Mouse (Mus musculus): ENCODE results near the gene Ier5l.
A peak's percentile ranks its signal among the peaks of the same experiment; 100 is the strongest.

Ier5l gene

GRCm38 (mm10) chr2:30474039-30474438 is at the start of gene Ier5l:
Gene Ier5l (minus strand): TSS chr2:30474219.
- peak; percentile 89 for DNase-seq (ENCODE audit: low read depth, low spot score)
- Histone ChIP-seq H3K36me3 (ENCODE audit: control insufficient read depth, insufficient read depth, low read length, poor library complexity, severe bottlenecking) (no peaks in the 10 kb centered on the region), H3K27me3 (ENCODE audit: control insufficient read depth, insufficient read depth, low read length, poor library complexity, severe bottlenecking) (no peaks in the 10 kb centered on the region)

DNA sequence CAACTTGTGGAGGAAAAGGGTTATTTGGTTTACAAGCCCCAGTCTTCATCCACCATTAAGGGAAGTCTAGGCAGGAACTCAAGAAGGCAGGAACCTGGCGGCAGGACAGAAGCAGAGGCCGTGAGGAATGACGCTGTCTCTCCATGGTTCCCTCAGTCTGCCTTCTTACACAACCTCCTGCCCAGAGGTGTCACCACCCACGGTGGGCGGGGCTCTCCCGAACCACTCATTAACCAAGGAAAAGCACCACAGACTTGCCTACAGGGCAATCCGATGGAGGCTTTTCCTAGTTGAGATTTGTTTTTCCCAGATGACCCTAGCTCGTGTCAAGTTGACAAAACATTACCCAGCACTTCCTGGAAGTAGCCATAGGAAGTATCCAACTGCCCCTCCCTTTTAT is 49.7 kb upstream of the Ier5l start:
- H3K36me3 ChIP-seq (ENCODE audit: control insufficient read depth, insufficient read depth, low read length, poor library complexity, severe bottlenecking) = no peaks in the 10 kb centered on the region
- no peak for DNase-seq (ENCODE audit: low read depth, low spot score)
- no peaks in the 10 kb centered on the region for H3K27me3 ChIP-seq (ENCODE audit: control insufficient read depth, insufficient read depth, low read length, poor library complexity, severe bottlenecking)

- no peaks in the 10 kb centered on the region for H3K27me3 ChIP-seq (ENCODE audit: control insufficient read depth, insufficient read depth, low read length, poor library complexity, severe bottlenecking)
- H3K36me3 ChIP-seq (ENCODE audit: control insufficient read depth, insufficient read depth, low read length, poor library complexity, severe bottlenecking) = no peaks in the 10 kb centered on the region
These were observed 36.8 kb upstream of the Ier5l start for GRCm38 (mm10) chr2:30510711-30511380.

GRCm38 (mm10) chr2:30507138-30507727 is 33.2 kb upstream of the Ier5l start:
- Histone ChIP-seq H3K27me3 (ENCODE audit: control insufficient read depth, insufficient read depth, low read length, poor library complexity, severe bottlenecking) (no peaks in the 10 kb centered on the region), H3K36me3 (ENCODE audit: control insufficient read depth, insufficient read depth, low read length, poor library complexity, severe bottlenecking) (no peaks in the 10 kb centered on the region)
- no peak for DNase-seq (ENCODE audit: low read depth, low spot score)

More at GRCm38 (mm10) chr2:30510711-30511380, 36.8 kb upstream of the Ier5l start:
- no peak for DNase-seq (ENCODE audit: low read depth, low spot score)

DNA sequence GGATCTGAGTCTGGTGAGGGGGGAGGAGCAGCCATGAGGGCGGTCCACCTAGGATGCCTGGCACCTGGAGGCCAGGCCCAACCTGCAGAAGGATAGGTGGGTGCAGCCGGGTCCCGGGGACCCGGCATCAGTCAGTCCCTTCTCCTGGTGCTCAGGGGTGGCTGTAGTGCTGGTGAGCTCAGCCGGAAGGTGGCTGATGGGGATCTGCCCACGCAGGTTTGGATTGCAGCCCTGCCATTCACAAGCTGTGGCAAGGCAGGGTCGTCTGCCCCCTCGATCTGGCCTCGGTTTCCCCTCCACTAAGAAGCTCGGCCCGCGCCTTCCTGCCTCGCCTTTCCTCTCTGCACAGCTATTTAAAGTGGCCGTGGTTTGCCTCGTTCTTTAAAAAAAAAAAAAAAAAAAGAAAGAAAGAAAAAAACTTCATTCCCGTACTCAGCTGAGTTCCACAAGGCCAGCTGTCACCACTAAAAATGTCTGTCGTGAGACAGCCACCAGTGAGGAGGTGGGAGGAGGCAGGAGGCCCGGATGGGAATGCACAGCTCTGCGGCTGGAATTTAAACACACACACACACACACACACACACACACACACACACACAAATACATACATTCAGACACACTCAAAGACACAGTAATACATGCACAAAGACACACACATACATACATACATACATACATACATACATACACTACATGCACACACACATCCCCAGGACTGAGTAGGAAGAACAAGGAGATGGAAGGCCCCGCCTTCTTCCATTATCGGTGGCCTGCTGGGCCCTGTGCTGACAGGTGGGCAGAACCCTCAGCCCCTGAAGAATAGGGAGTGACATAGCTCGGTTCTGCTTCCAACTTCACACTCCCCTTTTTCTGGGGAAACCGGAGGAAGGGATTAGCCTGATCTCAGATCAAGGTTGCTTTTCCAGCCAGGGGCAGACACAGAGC is 29.9 kb upstream of the Ier5l start:
- Histone ChIP-seq H3K36me3 (ENCODE audit: control insufficient read depth, insufficient read depth, low read length, poor library complexity, severe bottlenecking) (no peaks in the 10 kb centered on the region), H3K27me3 (ENCODE audit: control insufficient read depth, insufficient read depth, low read length, poor library complexity, severe bottlenecking) (no peaks in the 10 kb centered on the region)
- DNase-seq (ENCODE audit: low read depth, low spot score) = no peak

DNA sequence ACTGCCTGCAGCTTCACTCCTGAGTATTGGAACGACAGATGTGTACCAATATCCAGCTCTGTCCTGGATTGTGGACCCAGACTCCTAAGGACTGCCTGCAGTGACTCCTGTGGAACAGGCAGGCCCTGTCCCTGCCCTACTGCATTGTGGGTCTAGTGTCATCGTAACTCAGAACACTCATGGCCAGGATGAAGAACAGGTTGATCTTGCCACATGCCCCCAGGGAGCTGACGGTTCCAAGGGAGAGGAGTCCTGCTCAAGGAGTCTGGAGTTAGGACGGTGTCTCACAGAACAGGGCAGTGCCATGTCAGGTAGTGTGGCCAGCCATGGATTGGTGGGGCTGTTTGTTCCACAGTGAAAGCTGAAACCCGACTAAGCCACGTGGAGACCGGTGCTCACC is 27.7 kb upstream of the Ier5l start:
- Histone ChIP-seq H3K36me3 (ENCODE audit: control insufficient read depth, insufficient read depth, low read length, poor library complexity, severe bottlenecking) (no peaks in the 10 kb centered on the region), H3K27me3 (ENCODE audit: control insufficient read depth, insufficient read depth, low read length, poor library complexity, severe bottlenecking) (no peaks in the 10 kb centered on the region)
- DNase-seq (ENCODE audit: low read depth, low spot score) = no peak

- DNase-seq (ENCODE audit: low read depth, low spot score) = peak; percentile 76
- H3K27me3 ChIP-seq (ENCODE audit: control insufficient read depth, insufficient read depth, low read length, poor library complexity, severe bottlenecking) = no peaks in the 10 kb centered on the region
- no peaks in the 10 kb centered on the region for H3K36me3 ChIP-seq (ENCODE audit: control insufficient read depth, insufficient read depth, low read length, poor library complexity, severe bottlenecking)
These were observed 22.2 kb upstream of the Ier5l start for GRCm38 (mm10) chr2:30495909-30496861.

DNA sequence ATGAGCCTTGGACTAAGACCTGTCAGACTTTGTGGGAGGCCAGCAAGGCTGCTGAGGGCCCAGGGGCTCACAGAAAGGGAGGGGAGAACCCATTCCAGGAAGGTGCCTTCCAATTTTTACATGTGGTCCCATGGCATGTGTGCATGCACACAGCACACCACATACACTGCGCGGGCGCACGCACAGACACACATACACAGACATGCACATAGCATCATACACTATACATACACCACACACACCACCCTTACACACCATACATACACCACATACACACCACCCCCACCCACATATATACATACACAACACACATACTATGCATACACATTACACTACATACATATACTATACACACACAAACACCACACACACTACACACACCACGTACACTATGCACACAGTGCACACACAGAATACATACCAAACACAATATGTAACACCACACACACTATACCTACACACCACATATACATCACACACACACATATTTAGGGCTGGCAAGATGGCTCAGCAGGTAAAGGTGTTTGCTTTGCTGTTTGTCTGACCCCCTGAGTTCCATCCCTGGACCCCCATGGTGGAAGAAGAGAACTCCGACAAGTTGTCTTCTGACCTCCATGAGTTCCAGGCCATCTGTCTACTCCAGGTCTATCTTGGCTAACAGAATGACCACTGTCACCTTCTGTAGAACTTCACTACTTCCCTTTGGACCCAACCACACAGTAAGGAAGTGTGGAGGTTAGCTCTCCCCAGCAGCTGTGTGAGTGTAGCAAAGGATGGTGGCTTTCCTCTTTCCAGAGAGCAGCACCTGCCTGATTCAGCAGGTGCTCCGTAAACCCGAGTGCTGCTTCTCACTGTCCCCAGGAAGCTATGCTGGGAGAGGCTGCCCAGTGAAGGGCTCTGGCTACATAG is 21.2 kb upstream of the Ier5l start:
- Histone ChIP-seq H3K27me3 (ENCODE audit: control insufficient read depth, insufficient read depth, low read length, poor library complexity, severe bottlenecking) (no peaks in the 10 kb centered on the region), H3K36me3 (ENCODE audit: control insufficient read depth, insufficient read depth, low read length, poor library complexity, severe bottlenecking) (no peaks in the 10 kb centered on the region)
- no peak for DNase-seq (ENCODE audit: low read depth, low spot score)

GRCm38 (mm10) chr2:30490384-30490783 is 16.4 kb upstream of the Ier5l start:
- H3K36me3 ChIP-seq (ENCODE audit: control insufficient read depth, insufficient read depth, low read length, poor library complexity, severe bottlenecking) = no peaks in the 10 kb centered on the region
- H3K27me3 ChIP-seq (ENCODE audit: control insufficient read depth, insufficient read depth, low read length, poor library complexity, severe bottlenecking) = no peaks in the 10 kb centered on the region; the same call in 1 of the 2 replicates
- DNase-seq (ENCODE audit: low read depth, low spot score) = peak; percentile 23

GRCm38 (mm10) chr2:30487597-30487996 is 13.6 kb upstream of the Ier5l start:
- Histone ChIP-seq H3K27me3 (ENCODE audit: control insufficient read depth, insufficient read depth, low read length, poor library complexity, severe bottlenecking) (no peaks in the 10 kb centered on the region; the same call in 1 of the 2 replicates), H3K36me3 (ENCODE audit: control insufficient read depth, insufficient read depth, low read length, poor library complexity, severe bottlenecking) (no peaks in the 10 kb centered on the region)
- DNase-seq (ENCODE audit: low read depth, low spot score) = no peak

GRCm38 (mm10) chr2:30478526-30478925 is 4.5 kb upstream of the Ier5l start:
- H3K36me3 ChIP-seq (ENCODE audit: control insufficient read depth, insufficient read depth, low read length, poor library complexity, severe bottlenecking) = no peaks in the 10 kb centered on the region
- DNase-seq (ENCODE audit: low read depth, low spot score) = no peak
- H3K27me3 ChIP-seq (ENCODE audit: control insufficient read depth, insufficient read depth, low read length, poor library complexity, severe bottlenecking) = no peaks in the 10 kb centered on the region

GRCm38 (mm10) chr2:30476241-30476640 is 2.2 kb upstream of the Ier5l start:
- no peaks in the 10 kb centered on the region for H3K27me3 ChIP-seq (ENCODE audit: control insufficient read depth, insufficient read depth, low read length, poor library complexity, severe bottlenecking)
- no peaks in the 10 kb centered on the region for H3K36me3 ChIP-seq (ENCODE audit: control insufficient read depth, insufficient read depth, low read length, poor library complexity, severe bottlenecking)
- DNase-seq (ENCODE audit: low read depth, low spot score) = no peak

GRCm38 (mm10) chr2:30475457-30475856 is 1.4 kb upstream of the Ier5l start:
- no peak for DNase-seq (ENCODE audit: low read depth, low spot score)
- H3K36me3 ChIP-seq (ENCODE audit: control insufficient read depth, insufficient read depth, low read length, poor library complexity, severe bottlenecking) = no peaks in the 10 kb centered on the region
- no peaks in the 10 kb centered on the region for H3K27me3 ChIP-seq (ENCODE audit: control insufficient read depth, insufficient read depth, low read length, poor library complexity, severe bottlenecking)
